Mouse (Mus musculus): ENCODE data around the gene Uhrf1bp1. TPM values are rescaled to one million over a fixed set of nuclear protein-coding genes. Genes with fewer than 3 reads are reported as not detected.

Uhrf1bp1 gene
- polyA plus RNA-seq, 1 experiment: 9.1 TPM

DNA sequence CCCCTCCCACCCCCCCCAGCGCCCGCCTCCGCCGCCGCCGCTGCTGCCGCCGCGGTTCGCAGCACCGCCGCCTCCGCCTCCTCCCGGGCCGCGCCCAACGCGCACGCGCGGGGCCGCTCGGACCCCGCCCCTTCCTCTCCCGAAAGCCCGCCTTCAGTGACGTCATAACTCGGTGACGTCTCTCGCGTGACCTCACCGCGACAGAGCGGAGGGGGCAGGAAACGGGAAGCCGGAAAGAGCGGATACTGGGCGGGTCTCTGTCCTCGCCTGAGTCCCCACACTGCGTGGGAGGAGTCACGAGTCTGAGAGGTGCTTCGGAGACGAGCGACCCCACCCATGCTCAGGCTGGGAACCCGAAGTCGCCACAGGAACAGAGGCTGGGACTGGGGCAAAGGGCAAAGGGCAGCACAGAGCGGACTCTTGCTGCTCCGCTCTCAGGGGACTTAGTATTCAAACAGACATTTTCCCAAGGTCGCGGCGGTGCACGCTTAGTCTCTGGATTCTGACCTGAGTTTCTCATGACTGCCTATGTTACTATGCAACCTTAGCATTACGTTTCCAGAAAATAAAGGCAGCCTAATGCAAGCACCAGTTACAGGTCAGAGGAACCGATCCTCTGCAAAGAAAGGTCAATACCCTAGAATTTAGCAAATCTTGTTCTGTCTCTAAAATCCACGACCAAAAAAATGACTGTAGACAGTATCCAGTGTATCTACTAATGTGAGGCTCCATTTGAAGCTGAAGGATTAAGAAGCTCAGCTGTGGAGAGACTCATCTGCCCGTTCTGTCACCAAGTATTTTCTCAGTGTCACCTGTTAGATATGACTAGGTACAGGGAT is 35.5 kb upstream of the Uhrf1bp1 start, which contains the start of gene D17Wsu92e:
D17Wsu92e (minus strand) TSS at position 81 of the 839 bp plus-strand sequence.
- TF ChIP-seq POLR2A (IDR thresholded peaks at IDR 0.05; ENCODE audit: extremely low read depth, insufficient read depth, low read length) (peak; percentile 85), CTCF (IDR thresholded peaks at IDR 0.05; ENCODE audit: extremely low read depth, insufficient read depth, low read length) (no peak)
- Histone ChIP-seq H3K27ac (ENCODE audit: insufficient read depth, low read length) (peak within 1 kb of the TSS; percentile 78), H3K4me1 (ENCODE audit: control insufficient read depth, insufficient read depth, low read length) (peaks cover 4% of the 10 kb centered on the region; the same call in 1 of the 2 replicates), H3K4me3 (ENCODE audit: insufficient read depth, low read length) (peak within 1 kb of the TSS; percentile 50)

DNA sequence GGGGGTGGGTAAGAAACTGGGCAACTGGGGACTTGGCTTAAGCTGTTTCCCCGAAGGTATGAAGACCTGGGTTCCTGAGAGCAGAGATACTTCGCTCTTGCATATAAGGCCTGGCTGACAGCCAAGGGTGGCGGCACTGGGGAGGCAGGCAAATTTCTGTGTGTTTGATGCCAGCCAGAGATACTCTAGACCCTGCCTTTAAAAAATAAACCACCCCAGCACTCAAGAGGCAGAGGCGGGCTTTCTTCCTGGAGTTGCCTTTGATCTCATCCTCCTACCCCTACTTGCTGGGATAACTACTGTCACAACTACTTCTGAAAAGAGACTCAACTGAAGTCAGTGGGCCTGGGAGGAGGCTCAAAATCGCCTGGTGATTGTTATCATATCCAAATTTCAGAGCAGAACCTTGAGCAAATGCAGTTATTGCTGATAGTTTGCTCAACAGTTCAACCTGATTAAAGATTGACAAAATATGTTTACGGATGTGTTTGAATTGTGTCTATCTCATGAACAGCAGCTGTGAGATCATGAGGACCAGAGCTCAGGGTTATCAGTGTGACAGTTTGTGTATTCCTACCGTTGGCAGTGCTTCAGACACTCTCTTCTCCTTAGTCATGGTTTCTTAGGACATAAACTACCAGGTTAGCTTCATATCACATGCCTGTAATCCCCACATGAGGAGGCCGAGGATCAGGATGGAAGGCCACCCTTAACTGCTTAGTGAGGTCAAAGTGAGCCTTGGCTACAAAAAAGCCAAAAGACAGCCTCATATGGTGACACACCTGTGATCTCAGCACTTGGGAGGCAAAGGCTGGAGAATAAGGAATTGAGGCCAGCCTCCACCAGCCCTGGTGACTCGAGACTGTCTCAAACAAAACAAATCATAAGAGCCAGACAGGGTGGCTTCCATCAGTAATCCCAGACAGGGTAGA is 34.6 kb upstream of the Uhrf1bp1 start:
- H3K27ac ChIP-seq (ENCODE audit: insufficient read depth, low read length): 0 out of 2 replicates have a peak overlapping the region, but pooled peaks have one; percentile 78
- no peak overlapping the region; the same call in 1 of the 2 replicates for H3K4me3 ChIP-seq (ENCODE audit: insufficient read depth, low read length)
- TF ChIP-seq POLR2A (IDR thresholded peaks at IDR 0.05; ENCODE audit: extremely low read depth, insufficient read depth, low read length) (no peak), CTCF (IDR thresholded peaks at IDR 0.05; ENCODE audit: extremely low read depth, insufficient read depth, low read length) (no peak)
- peaks cover 4% of the 10 kb centered on the region; the same call in 1 of the 2 replicates for H3K4me1 ChIP-seq (ENCODE audit: control insufficient read depth, insufficient read depth, low read length)

DNA sequence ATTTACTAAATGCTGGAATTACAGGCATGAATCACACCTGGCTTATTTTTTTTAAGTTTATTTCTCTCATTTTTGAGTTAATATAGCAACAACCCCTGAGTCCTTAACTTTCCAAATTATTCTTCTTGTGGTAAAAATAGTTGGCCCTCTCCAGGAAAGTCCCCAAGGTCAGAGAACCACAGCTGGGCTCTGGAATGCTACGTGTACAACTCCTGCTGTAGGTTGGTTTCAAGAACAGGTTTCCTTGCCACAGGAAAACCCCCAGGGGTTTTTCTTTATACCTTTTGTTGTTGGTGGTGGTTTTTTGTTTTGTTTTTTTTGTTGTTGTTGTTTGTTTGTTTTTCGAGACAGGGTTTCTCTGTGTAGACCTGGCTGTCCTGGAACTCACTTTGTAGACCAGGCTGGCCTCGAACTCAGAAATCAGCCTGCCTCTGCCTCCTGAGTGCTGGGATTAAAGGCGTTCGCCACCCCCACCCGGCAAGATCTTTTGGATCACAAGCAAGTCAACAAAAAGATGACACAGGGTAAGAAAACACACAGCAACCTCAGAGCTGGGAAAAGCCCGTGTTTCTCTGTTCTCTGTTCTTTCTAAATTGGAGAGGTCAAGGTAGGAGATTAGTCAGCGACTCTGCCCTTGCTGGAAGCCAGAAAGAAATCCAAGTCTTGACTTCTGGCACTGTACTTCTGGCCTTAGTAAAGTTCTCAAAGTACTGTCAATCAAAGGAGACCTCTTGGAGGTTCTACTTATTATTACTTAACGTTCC is 32.9 kb upstream of the Uhrf1bp1 start:
- Histone ChIP-seq H3K4me1 (ENCODE audit: control insufficient read depth, insufficient read depth, low read length) (peaks cover 4% of the 10 kb centered on the region; the same call in 1 of the 2 replicates), H3K4me3 (ENCODE audit: insufficient read depth, low read length) (no peak overlapping the region), H3K27ac (ENCODE audit: insufficient read depth, low read length) (no peak overlapping the region)
- TF ChIP-seq POLR2A (IDR thresholded peaks at IDR 0.05; ENCODE audit: extremely low read depth, insufficient read depth, low read length) (no peak), CTCF (IDR thresholded peaks at IDR 0.05; ENCODE audit: extremely low read depth, insufficient read depth, low read length) (no peak)

DNA sequence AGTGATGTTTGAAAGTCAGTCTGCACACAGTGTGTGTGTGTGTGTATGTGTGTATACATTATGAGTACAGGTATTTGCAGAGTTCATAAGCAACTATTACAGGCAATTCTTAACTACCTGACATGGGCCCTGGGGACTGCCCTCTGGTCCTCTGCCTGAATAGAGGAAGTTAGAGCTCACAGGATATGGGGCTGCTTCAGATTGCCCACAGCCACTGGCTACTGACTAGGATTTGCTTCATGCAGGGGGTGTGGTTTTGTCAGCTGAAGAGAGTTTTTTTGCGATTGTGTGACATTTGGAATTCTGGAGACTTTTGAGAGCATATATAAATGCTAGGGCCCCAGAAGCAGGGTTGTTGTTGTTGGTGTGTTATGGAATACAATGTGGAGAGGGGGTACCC is 31.3 kb upstream of the Uhrf1bp1 start:
- no peak for TF ChIP-seq POLR2A (IDR thresholded peaks at IDR 0.05; ENCODE audit: extremely low read depth, insufficient read depth, low read length)
- TF ChIP-seq CTCF (IDR thresholded peaks at IDR 0.05; ENCODE audit: extremely low read depth, insufficient read depth, low read length): no peak
- Histone ChIP-seq H3K4me1 (ENCODE audit: control insufficient read depth, insufficient read depth, low read length) (0 out of 2 replicates have a peak, but pooled peaks cover 2% of the 10 kb centered on the region), H3K4me3 (ENCODE audit: insufficient read depth, low read length) (no peak overlapping the region), H3K27ac (ENCODE audit: insufficient read depth, low read length) (no peak overlapping the region)

DNA sequence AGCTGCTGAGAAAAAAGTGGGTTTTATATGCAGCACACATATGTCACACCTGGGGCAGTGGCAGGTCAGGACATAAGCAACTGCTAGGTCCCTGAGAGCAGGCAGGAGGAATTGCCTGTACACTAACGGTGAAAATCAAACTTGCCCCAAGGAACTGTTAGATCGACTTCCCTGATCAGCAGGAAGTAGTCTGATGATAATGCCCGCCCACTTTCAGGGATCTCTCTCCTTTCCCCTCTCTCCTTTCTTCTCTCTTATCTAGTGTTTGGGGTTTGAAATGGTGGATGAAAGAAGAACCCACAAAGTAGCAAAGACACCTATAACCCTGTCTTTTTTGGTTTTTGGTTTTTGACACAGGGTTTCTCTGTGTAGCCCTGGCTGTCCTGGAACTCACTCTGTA is 30.7 kb upstream of the Uhrf1bp1 start:
- TF ChIP-seq CTCF (IDR thresholded peaks at IDR 0.05; ENCODE audit: extremely low read depth, insufficient read depth, low read length) (no peak), POLR2A (IDR thresholded peaks at IDR 0.05; ENCODE audit: extremely low read depth, insufficient read depth, low read length) (no peak)
- Histone ChIP-seq H3K4me1 (ENCODE audit: control insufficient read depth, insufficient read depth, low read length) (0 out of 2 replicates have a peak, but pooled peaks cover 2% of the 10 kb centered on the region), H3K4me3 (ENCODE audit: insufficient read depth, low read length) (no peak overlapping the region), H3K27ac (ENCODE audit: insufficient read depth, low read length) (no peak overlapping the region)

DNA sequence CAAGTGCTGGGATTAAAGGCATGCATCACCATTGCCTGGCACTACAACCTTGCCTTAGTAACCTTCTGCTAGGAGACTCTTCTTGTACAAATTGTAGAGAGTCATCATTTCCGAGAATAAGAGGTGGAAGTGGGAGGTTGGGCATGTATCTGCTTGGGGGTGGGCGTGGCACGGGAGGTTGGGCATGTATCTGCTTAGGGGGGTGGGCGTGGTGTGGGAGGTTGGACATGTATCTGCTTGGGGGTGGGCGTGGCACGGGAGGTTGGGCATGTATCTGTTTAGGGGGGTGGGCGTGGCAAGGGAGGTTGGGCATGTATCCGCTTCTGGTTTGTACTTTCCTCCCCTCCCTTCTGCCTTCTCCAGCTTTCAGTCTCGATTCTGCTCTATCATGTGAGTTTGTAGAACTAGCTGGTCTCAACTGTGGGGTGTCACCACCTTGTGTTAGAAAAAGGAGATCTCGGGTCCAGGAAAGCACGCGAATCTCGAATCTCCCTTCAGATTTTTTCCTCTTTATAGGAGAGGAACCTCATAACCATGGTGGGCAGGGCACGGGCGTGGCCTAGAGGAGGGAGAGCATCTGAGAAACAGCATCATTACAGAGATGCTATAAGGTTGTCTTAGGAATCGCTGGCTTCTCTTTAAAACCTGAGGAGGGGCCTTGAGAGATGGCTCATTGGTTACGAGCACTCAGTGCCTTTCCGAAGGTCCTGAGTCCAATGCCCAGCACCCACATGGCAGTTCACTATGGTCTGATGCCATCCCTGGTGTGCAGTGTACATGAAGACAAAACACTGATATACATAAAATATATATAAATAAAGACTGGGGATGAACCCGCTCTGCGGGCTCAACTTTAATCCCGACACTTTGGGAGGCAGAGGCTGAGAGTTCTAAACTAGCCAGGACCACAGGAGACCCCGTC is 30.0 kb upstream of the Uhrf1bp1 start:
- TF ChIP-seq POLR2A (IDR thresholded peaks at IDR 0.05; ENCODE audit: extremely low read depth, insufficient read depth, low read length) (no peak), CTCF (IDR thresholded peaks at IDR 0.05; ENCODE audit: extremely low read depth, insufficient read depth, low read length) (no peak)
- H3K4me3 ChIP-seq (ENCODE audit: insufficient read depth, low read length): no peak overlapping the region
- H3K27ac ChIP-seq (ENCODE audit: insufficient read depth, low read length): no peak overlapping the region
- H3K4me1 ChIP-seq (ENCODE audit: control insufficient read depth, insufficient read depth, low read length): 0 out of 2 replicates have a peak, but pooled peaks cover under 1% of the 10 kb centered on the region

DNA sequence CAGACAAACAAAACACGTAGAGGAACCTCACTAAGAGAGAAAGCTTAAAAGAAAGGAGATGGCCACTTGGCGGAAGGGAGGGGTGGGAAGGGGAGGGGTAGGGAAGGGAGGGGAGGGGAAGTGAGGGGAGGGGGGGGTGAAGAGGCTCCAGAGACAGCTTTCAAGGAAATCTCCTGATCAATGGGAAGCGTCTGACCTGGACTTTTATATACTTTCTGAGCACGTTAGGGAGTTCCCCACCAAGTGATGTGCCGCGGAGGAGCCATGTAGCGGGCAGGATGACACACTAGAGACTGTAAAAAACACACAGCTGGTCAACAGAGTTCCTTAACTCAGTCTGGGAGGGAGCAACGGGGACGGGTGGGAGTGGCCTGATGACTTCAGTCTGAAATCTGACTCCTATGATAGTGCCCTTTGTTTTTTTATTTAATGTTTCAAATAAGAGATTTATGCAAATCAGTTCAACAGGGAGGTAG is 29.3 kb upstream of the Uhrf1bp1 start:
- no peak overlapping the region for H3K27ac ChIP-seq (ENCODE audit: insufficient read depth, low read length)
- no peaks in the 10 kb centered on the region for H3K4me1 ChIP-seq (ENCODE audit: control insufficient read depth, insufficient read depth, low read length)
- no peak overlapping the region for H3K4me3 ChIP-seq (ENCODE audit: insufficient read depth, low read length)
- no peak for TF ChIP-seq POLR2A (IDR thresholded peaks at IDR 0.05; ENCODE audit: extremely low read depth, insufficient read depth, low read length)

DNA sequence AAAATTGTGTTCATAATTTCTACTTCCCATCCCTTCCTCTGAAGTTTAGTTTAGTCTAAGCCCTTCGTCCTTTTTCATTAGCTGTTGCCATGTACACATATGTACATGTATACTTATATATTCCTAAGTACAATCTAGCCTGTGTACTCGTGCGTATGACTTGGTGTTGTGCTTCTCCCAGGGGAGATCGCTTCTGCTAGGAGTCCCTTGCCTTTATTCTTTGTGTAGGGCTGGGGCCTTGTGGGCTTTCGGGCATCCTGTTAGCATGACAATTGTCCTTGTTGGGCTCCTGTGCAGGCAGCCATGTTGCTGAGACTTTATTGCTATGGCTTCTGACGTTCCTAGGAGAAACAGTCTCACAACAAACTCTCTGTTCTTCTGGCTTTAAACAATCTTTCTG is 28.7 kb upstream of the Uhrf1bp1 start:
- Histone ChIP-seq H3K4me3 (ENCODE audit: insufficient read depth, low read length) (no peak overlapping the region), H3K27ac (ENCODE audit: insufficient read depth, low read length) (no peak overlapping the region), H3K4me1 (ENCODE audit: control insufficient read depth, insufficient read depth, low read length) (no peaks in the 10 kb centered on the region)
- TF ChIP-seq CTCF (IDR thresholded peaks at IDR 0.05; ENCODE audit: extremely low read depth, insufficient read depth, low read length) (no peak), POLR2A (IDR thresholded peaks at IDR 0.05; ENCODE audit: extremely low read depth, insufficient read depth, low read length) (no peak)

All from cortical plate, adult 2 months (tissue).